Mouse (Mus musculus) left cerebral cortex, adult 8-10 months (tissue): Measurements from ENCODE around the gene Atxn7l1. TPM values are rescaled to one million over a fixed set of nuclear protein-coding genes. Genes with fewer than 3 reads are reported as not detected.

Experiments
- DNase-seq, 2 experiments: peaks; one replicate each; pipeline ENCODE4 v3.0.0; 2022; ENCODE audit warnings: low spot score in 2 of 2
- total RNA-seq, 4 experiments: library from RNA; stranded (reverse); gene quantifications; 2 replicates each; pipeline ENCODE4 v1.2.4; 2022

Gene Atxn7l1
- total RNA-seq, 4 experiments from 2014 or later: 58.3 to 64.4 (median 61.0) TPM

DNA sequence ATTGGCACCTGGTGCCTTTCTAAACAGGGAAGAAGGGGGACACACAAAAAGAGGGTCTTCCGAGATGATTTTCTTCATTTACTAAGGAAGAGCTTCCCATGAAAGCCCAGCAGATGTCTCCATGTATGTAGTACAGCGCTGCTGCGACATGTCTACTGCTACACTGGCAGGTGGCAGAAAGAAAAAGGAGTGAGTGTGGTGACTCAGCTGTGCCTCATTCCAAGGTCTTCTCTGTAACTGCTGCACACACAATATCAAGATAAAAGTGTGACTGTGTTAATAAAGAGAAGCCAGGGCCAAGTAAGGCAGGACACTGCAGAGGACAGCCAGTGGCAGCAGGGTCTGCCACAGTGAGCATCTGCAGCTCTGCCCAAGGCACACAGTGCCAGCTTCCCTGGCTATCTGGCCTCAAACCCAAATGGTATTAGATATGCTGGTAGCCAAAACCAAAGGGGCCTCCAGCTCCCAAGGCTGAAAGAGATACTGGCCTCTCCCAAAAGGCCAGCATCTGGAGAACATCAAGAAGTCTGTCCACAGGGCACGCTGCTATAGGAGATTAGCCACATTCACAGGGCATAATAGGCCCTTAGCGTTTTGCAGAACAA, 212.5 kb downstream of the Atxn7l1 start:
- peak in 1 of 2 experiments; percentile 41 for DNase-seq

DNA sequence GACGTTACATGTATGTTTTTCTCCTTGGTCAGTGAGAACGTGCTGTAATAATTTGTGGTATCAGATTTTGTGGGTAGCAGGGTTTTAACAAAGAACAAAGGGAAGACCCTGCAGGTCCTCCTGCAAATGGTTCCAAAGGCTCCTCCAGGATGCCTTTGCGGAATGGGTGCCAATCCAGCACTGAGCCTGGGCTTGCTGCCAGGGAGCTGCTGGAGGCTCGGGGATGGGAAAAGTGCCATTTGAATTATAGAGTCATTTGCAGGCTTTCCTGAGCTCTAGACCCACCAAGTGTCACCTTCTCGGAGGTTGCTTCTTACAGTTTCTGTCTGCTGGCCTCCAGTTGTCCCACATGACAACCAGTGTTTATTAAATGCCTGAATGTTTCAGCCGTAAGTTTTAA, 213.2 kb downstream of the Atxn7l1 start:
- peak in 1 of 2 experiments; percentile 69 for DNase-seq

DNA sequence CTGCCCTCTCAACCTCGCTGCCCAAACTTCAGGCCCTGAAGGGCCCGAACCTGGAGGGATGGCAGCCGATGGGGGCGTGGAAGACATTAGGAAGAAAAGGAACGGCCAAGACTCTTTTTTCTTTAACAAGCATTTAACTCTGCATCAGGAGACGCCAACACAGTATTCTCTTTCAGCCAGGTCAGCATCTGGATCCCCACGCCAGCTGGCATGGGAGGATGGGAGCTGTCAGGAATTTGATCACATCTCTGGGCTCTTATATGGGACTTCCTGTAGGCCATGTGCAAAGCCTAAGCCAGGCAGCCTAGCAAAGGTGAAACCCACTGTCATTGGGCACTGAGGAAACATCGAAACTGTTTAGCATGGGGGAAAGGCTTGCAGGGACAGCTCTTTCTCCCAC, 217.0 kb downstream of the Atxn7l1 start:
- DNase-seq: no peak

DNA sequence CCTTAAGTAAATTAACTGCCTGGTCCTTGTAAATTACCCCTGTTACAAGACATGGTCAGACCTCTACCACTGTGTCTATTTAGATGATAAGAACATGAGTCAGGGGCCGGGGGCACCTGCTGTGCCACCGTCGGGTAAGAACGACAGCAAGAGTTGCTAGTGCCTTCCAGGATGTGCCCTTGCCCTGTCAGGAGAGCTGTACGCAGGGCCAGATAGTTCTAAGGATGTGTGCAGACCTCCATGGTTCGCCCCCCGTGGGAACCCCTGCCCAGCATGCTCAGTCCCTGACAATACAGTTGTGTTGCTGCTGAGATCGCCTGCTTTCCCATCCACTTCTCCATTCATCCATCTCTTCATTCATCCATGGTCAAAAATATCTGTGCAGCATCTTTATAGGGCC, 217.6 kb downstream of the Atxn7l1 start:
- no peak for DNase-seq

DNA sequence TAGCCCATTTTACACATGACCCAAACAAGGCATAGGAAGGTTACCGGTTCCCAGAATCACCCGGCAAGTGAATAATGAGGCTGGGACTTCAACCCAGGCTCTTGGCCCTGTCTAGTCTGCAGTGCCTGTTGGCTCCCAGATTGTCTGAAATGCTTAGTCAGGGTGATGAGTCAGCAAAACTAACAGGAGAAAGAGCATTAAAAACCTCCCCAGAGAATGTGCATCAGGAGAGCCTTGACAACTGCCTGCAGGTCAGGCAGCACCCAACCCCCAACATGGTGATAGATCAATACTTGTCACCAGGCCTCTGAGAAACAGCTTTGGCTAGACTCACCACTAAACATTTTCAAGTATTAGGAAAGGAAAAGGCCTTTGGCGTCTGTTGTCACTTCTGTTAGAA, 222.1 kb downstream of the Atxn7l1 start:
- no peak for DNase-seq

DNA sequence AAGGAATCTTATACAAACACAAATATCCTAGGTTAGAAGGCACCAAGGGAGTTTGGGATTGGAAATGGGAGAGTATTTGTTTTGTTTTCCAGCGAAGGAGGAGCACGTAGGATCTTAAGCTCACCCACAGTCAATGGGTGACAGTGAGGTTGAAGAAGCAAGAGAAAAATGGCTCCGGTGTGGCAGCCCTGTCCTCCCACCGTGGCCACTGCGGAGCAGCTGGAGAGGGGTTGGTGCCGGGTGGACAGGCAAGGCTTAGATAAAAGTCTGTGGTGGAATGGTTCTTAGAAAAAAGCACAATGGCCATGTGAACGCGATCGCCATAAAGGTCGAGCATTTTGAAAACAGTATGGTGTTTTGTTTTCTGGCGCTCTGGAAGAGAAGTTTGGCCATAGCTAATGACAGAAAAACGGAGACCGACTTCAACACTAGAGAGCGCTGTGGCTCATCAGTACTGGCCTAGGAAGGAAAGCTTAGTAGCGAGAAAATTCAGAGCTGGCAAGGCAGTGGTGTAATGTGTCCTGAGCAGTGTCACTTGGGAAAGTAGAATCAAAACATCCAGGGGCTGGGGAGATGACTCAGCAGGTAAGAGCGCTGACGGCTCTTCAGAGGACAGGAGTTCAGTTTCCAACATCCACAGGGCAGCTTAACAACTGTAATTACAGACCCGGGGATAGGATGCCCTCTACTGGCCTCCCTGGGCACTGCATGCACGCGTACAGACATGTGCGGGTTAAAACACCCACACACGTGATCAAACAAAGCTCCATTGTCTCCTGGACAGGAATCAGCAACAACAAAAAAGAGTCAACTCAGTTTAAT, 232.3 kb downstream of the Atxn7l1 start:
- peak; percentile 50 to 70 for DNase-seq

DNA sequence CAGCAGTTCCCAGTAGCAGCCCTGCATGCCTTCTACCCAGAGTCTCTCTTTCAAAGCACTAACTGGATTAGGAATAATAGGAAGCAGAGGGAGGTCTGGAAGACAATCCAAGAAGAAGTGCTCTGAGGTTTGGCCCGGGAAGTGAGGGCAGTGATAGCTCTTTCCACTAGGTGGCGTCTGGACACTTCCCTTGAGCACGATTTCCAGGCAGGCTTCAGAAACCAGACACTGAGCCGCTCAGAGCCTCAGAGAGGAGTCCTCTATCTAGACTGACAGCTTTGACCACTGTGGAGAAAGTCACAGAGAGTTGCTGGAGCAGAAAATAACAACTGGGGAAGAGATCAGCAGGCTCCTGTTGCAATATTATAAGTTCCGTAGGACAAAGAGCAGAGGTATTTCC, 241.3 kb downstream of the Atxn7l1 start:
- peak; percentile 31 to 44 for DNase-seq

DNA sequence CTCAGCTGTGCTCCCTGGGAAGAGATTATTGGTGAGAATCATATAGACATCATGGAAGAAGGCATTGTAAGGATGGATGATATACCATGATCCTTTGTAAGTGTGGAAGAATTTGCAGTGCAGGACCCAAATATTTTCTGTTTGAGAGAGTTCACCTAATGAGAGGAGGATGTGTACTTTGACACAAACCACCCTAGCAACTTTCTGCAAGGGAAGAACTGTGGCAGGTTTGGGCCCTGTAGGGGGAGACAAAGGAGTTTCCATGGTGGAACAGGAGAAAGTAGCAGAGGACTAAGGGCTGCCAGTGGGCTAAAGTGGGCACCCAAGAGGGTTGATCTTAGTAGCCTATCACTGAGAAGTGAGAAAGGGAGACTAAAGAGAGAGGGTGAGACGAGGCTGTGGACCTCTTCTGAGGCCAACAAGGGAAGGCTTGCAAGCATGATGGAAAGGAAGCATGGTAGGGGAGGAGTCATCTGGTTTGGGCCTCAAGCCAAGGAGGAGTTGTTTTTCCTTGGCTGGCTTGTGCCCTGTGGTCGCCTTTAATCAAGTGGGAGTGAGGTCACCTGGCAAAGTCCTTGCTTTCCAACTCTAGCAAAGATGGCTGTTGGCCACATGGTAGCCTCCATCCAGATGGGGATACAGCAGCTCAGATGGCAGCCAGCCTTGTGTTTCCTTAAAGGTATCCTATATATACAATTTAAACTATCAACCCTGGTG, 243.5 kb downstream of the Atxn7l1 start:
- no peak for DNase-seq

DNA sequence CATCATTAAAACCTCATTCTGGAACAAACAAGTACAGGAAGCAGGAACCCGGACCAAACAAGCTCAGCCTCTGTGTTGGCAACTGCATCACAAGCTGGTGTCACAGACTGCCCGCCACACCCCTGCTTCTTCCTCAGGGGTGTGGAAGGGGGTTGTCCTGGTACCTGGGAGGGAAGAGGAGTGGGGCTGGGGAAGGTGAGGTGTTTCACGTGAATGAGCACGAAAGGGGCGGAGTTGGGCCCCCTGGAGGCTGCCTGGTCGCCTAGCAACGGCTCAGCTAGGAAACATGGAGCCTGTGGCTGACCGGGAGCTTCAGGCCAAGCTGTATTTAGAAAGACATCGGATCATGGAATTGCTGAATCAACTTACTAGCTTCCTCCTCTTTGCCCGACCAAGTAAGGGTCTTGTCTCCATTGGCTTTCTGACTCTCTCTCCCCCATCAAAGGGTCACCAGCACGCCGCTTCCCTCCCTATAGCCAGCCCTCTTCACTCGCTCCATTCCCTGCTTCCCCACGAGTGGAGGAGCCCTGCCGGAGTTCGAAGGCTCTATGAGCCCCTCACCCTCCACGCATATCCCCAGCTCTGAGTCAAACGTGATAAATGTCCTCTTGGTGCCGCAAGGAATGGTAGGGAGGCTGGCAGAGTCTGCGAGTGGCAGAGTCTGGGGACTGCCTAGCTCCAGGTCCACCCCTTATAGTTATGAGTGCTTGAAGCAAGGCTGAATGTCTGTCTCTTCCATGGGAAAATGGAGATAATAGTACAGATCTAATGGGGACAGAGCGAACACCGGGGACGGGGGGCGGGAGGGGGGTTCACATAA, 247.5 kb downstream of the Atxn7l1 start, which contains the start of gene Efcab10:
TSS of gene Efcab10 (plus strand) at position 51 of the 820 bp plus-strand sequence.
- peak; percentile 28 to 72 for DNase-seq

DNA sequence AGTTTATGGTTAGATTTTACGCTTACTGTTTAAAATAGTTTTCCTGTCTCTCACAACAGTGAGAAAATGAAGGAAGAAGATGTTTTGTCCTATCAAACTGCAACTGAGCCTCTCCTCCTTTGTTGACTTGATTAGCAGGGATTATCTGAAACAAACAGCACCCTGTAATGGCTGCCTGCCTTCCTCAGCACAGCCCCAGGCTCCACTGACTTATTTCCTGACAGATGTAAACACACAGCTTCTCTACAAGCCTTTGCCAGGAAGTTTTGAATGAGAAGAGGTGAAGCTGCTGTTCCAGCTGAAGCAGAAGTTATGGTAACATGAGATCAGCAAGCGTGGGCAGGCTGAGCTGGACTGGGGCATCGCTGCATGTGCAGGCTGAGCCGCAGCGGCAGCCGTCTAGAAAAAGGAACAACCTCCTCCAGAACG, 255.8 kb downstream of the Atxn7l1 start:
- DNase-seq: peak in 1 of 2 experiments; percentile 25

DNA sequence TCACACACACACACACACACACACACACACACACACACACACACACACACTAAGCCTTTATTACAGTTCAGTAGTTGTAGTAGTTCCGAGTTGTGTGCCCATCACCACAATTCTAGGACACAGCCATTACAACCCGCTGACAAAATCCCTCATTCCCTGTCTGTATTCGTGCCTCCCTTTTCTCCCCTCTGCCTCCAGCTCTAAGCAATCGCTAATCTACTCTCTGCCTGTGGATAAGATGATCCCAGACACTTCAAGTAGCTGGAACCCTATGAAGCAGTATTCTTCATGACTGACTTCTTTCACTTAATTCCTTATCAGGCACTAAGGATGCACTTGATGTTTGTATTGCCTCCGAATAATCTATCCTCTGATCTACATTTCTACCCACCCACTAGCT, 257.5 kb downstream of the Atxn7l1 start:
- no peak for DNase-seq

DNA sequence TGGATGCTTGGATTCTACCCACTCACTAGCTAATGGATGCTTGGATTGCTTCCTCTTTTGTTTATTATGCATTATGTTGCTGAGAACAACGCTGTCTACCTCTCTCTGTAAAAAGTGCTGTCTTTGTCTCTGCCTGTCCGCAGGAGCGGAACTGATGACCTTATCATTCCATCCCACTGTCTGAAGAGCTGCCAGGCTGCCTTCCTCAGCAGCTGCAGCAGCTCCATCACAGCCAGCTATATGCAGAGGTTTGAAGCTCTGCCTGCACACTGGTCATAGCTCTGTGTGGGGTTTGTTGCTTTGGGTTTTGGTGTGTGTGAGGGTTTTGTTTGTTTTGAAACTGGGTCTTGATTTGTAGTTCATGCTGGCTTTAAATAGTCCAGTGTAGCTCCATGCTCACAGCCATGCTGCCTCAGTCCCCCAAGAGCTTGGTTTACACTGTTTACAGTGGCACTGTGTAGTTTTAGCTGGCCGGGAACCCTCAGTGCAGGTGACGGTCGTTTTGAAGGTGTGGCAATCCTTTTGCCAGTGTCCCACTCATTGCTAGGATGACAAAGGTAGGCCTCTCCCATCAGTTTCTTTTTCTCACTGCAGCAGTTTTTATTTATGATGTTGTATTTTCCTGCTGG, 258.0 kb downstream of the Atxn7l1 start:
- peak in 1 of 2 experiments; percentile 36 for DNase-seq

DNA sequence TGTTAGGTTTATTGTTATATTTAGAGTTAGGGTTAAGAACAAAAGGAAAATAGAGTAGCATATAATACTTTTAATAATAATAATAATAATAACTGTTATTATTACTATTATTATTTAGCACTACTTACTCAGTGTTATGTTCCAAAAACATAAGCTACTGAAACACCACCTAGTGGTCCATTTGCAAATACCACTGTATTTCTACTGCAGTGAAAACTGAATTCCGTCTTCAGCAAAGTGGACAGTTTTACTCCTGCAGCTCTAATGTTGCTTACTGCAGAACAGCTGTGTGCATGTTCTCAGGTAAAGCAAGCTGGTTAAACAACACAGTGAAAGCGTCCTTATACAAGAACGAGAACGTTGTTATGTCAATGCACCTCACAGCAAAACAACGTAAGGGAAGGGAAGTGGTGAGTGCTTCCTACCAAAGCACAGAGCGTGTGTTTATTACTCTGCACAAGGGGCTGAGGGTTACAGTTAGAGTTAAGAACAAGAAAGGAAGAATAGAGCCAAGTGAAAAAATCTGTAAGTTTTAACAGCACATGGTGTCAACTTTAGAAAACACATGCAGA, 264.2 kb downstream of the Atxn7l1 start:
- DNase-seq: no peak

Other genes starting within 250 kb of the Atxn7l1 start
- 10 to 100 TPM; 44.7 to 47.5 (median 45.3) TPM for gene Sypl, start 193.8 kb upstream of the Atxn7l1 start, total RNA-seq
- gene Cdhr3, start 54.8 kb upstream of the Atxn7l1 start, total RNA-seq: 1 to 10 TPM in 3 of 4 experiments, under 1 TPM in 1; 0.78 to 3.9 (median 2.6) TPM
- gene Efcab10, start 247.2 kb downstream of the Atxn7l1 start, total RNA-seq: 1 to 10 TPM; 2.3 to 4.3 (median 3.2) TPM